Comparison of ENCODE assay signal across 8 mouse cellular contexts in the genomic region with DNA sequence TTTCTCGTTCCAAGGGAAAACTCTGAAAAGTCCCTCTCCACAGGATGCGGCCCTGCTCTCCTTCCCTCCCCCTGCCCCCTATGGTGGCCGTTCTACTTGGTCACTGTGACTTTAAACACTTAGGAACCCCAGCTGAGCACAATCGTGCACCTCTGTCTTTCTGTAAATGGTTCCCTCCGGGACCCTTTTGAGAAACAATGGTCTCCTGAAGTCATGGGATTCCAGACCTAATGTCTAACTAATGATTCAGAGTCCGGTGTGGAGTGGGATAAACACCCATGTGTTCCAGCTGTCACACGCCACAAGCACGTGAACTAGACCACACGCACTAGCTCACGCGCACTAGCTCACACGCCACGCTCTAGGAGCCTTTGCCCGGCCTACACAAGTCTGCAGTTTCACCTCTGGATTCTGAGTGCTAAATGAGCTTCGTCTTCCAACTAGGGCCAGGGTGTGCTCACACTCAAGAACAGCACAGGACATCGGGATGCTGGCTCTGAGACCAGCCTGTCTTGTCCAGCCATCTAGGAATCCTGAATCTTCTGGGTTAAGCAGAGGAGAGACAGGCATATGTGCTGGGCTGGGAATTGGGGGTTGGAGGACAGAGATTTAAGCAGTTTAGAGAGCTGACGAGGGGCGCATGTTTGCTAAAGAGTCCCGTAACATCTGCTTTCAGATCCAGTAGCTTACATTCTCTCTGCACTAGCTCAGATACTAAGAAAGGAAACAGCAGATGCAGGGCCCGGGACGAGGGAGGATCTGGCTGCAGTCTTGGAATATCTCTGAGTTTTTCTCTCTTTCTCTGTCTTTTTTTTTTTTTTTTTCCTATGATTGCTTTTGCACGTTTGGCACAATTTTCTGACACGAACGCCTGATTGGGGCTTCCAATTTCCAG.
DNase-seq lines count a peak whose midpoint lies in the region; ATAC-seq lines count a peak whose summit lies in the region.

No protein-coding gene starts in this region.

- peaks cover 4% of the 10 kb centered on the region; the same call in 1 of the 2 replicates for H3K36me3 ChIP-seq in hindbrain, embryonic 10.5 days
- no peaks in the 10 kb centered on the region for H3K36me3 ChIP-seq in hindbrain, embryonic 11.5 days (ENCODE audit: control insufficient read depth, insufficient read depth, low read length)
- H3K36me3 ChIP-seq in neural tube, embryonic 14.5 days (ENCODE audit: control insufficient read depth, insufficient read depth, low read length) = no peaks in the 10 kb centered on the region

- no peak overlapping the region for H3K4me2 ChIP-seq in hindbrain, embryonic 11.5 days (replicated peaks; ENCODE audit: low read depth, low read length)
- no peak overlapping the region for H3K4me2 ChIP-seq in neural tube, embryonic 14.5 days (ENCODE audit: low read depth, low read length)

- no peaks in the 10 kb centered on the region for H3K9me3 ChIP-seq in hindbrain, embryonic 10.5 days
- no peaks in the 10 kb centered on the region for H3K9me3 ChIP-seq in hindbrain, embryonic 11.5 days (ENCODE audit: control insufficient read depth, low read length)
- H3K9me3 ChIP-seq in neural tube, embryonic 14.5 days (ENCODE audit: control insufficient read depth, low read length) = no peaks in the 10 kb centered on the region

- no peak overlapping the region for H3K4me3 ChIP-seq in hindbrain, embryonic 10.5 days
- no peak overlapping the region for H3K4me3 ChIP-seq in hindbrain, embryonic 11.5 days (ENCODE audit: low read depth, low read length)
- no peak overlapping the region for H3K4me3 ChIP-seq in neural tube, embryonic 14.5 days (ENCODE audit: low read depth, low read length)

- H3K27me3 ChIP-seq in hindbrain, embryonic 10.5 days (ENCODE audit: insufficient read depth, poor library complexity, severe bottlenecking) = no peaks in the 10 kb centered on the region
- no peaks in the 10 kb centered on the region for H3K27me3 ChIP-seq in hindbrain, embryonic 11.5 days (ENCODE audit: control insufficient read depth, insufficient read depth, low read length)
- H3K27me3 ChIP-seq in neural tube, embryonic 14.5 days (ENCODE audit: control insufficient read depth, insufficient read depth, low read length) = no peaks in the 10 kb centered on the region

- 66% methylated on average over 24 of the region's 24 CpGs for WGBS in hindbrain, embryonic 10.5 days
- 67% methylated on average over 24 of the region's 24 CpGs for WGBS in hindbrain, embryonic 11.5 days
- 51% methylated on average over 24 of the region's 24 CpGs for WGBS in neural tube, embryonic 14.5 days

- DNase-seq in hindbrain, embryonic 10.5 days (ENCODE audit: low spot score) = no peak
- DNase-seq in hindbrain, embryonic 11.5 days (ENCODE audit: low spot score) = no peak
- DNase-seq in Muller cell, postnatal 12 days (ENCODE audit: inconsistent ontology term) = peak; percentile 50
- peak; percentile 95 for DNase-seq in heart, adult 11 months
- DNase-seq in kidney, postnatal 14 days = peak; percentile 42
- DNase-seq in thymus, postnatal 36 days = no peak
- no peak for DNase-seq in adrenal gland, adult 2 months

- H3K27ac ChIP-seq in hindbrain, embryonic 10.5 days = peak overlapping the region; percentile 63; the same call in 1 of the 2 replicates
- no peak overlapping the region for H3K27ac ChIP-seq in hindbrain, embryonic 11.5 days (ENCODE audit: low read depth, low read length)
- 0 out of 2 replicates have a peak overlapping the region, but pooled peaks have one; percentile 16 for H3K27ac ChIP-seq in neural tube, embryonic 14.5 days (ENCODE audit: low read depth, low read length)

- no peak overlapping the region for H3K9ac ChIP-seq in hindbrain, embryonic 11.5 days (ENCODE audit: low read depth, low read length)
- no peak overlapping the region for H3K9ac ChIP-seq in neural tube, embryonic 14.5 days (replicated peaks; ENCODE audit: low read depth, low read length)

- ATAC-seq in hindbrain, embryonic 11.5 days (ENCODE audit: low FRiP score) = no peak
- ATAC-seq in neural tube, embryonic 14.5 days (ENCODE audit: low read depth) = no peak

- peaks cover 77% of the 10 kb centered on the region for H3K4me1 ChIP-seq in hindbrain, embryonic 10.5 days (replicated peaks)
- H3K4me1 ChIP-seq in hindbrain, embryonic 11.5 days (replicated peaks; ENCODE audit: control insufficient read depth, insufficient read depth, low read length) = peaks cover 4% of the 10 kb centered on the region
- peaks cover 22% of the 10 kb centered on the region for H3K4me1 ChIP-seq in neural tube, embryonic 14.5 days (ENCODE audit: control insufficient read depth, insufficient read depth, low read length)

Comparison
In these comparisons a context has a peak if more than half of its experiments do, and no peak if none do; other contexts are left out.
1. DNase-seq: peak in Muller cell, postnatal 12 days (single experiment), heart, adult 11 months (single experiment) and kidney, postnatal 14 days (single experiment); none in hindbrain, embryonic 10.5 days (single experiment), hindbrain, embryonic 11.5 days (single experiment), thymus, postnatal 36 days (0 of 2) and adrenal gland, adult 2 months (single experiment).